ENCODE assay signal across 19 mouse cellular contexts in the genomic region with DNA sequence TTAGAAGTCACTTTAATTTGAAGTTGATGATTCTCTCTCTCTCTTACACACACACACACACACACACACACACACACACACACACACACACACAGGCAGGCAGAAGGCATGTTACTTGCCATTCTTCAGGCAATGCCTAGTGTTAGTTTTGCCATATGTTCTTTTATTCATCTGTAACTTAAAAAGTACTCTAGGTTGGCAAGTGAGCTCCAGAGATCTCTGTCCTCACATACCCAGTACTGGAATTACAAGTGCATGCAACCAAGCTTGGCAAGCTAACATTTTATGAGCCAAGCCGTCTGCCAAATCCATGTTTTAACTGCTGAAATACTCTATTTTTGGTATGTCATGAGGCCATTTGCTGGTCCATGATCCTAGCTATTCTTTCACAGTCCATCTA.
"Had no signal": no experiment of that assay in that cellular context is flagged by ENCODE, and none has a peak within 500 bp of the region (broad histone marks: within the 10 kb centered on the region; RNA-seq: fewer than 3 reads in every experiment).

No protein-coding gene starts in this region.

- H3K4me2 ChIP-seq: kidney, embryonic 15.5 days; limb, embryonic 13.5 days; liver, embryonic 12.5 days; liver, embryonic 15.5 days; lung, embryonic 15.5 days; midbrain, embryonic 13.5 days had no signal

- H3K27ac ChIP-seq: kidney, embryonic 15.5 days; limb, embryonic 10.5 days; limb, embryonic 13.5 days; liver, embryonic 12.5 days; liver, embryonic 15.5 days; lung, embryonic 15.5 days; midbrain, embryonic 10.5 days; midbrain, embryonic 13.5 days had no signal

- H3K4me3 ChIP-seq: kidney, embryonic 15.5 days; limb, embryonic 10.5 days; limb, embryonic 13.5 days; liver, embryonic 12.5 days; liver, embryonic 15.5 days; lung, embryonic 15.5 days; megakaryocyte, embryonic 14.5 days; midbrain, embryonic 10.5 days; midbrain, embryonic 13.5 days; myocyte had no signal

- ATAC-seq: liver, embryonic 12.5 days; midbrain, embryonic 13.5 days; midbrain, embryonic 16.5 days had no signal

- DNase-seq: kidney, postnatal 10 days; kidney, postnatal 36 days; liver; lung, adult 18-20 months; lung, postnatal 10 days; lung, postnatal 36 days; thymus, adult 18-20 months; thymus, postnatal 36 days had no signal

- H3K36me3 ChIP-seq: kidney, embryonic 15.5 days; limb, embryonic 10.5 days; limb, embryonic 13.5 days; liver, embryonic 12.5 days; liver, embryonic 15.5 days; lung, embryonic 15.5 days; midbrain, embryonic 10.5 days; midbrain, embryonic 13.5 days had no signal

- H3K9ac ChIP-seq: kidney, embryonic 15.5 days; limb, embryonic 13.5 days; liver, embryonic 12.5 days; liver, embryonic 15.5 days; lung, embryonic 15.5 days; midbrain, embryonic 13.5 days had no signal

- H3K9me3 ChIP-seq: kidney, embryonic 15.5 days; limb, embryonic 10.5 days; limb, embryonic 13.5 days; liver, embryonic 12.5 days; liver, embryonic 15.5 days; lung, embryonic 15.5 days; megakaryocyte, embryonic 14.5 days; midbrain, embryonic 10.5 days; midbrain, embryonic 13.5 days had no signal

- H3K27me3 ChIP-seq: kidney, embryonic 15.5 days; limb, embryonic 13.5 days; liver, embryonic 12.5 days; liver, embryonic 15.5 days; lung, embryonic 15.5 days; megakaryocyte, embryonic 14.5 days; midbrain, embryonic 13.5 days had no signal

- H3K4me1 ChIP-seq: kidney, embryonic 15.5 days; limb, embryonic 10.5 days; limb, embryonic 13.5 days; liver, embryonic 12.5 days; liver, embryonic 15.5 days; lung, embryonic 15.5 days; megakaryocyte, embryonic 14.5 days; midbrain, embryonic 10.5 days; midbrain, embryonic 13.5 days had no signal
